Mouse (Mus musculus) spleen, postnatal 14 days (tissue): ENCODE measurements around the gene Zc3h13.

ENCODE experiments used
- DNase-seq, 2 experiments: peaks; one replicate each; pipeline ENCODE4 v3.0.0; 2021 to 2022; ENCODE audit warnings: low spot score in 2 of 2

Zc3h13 gene

DNA sequence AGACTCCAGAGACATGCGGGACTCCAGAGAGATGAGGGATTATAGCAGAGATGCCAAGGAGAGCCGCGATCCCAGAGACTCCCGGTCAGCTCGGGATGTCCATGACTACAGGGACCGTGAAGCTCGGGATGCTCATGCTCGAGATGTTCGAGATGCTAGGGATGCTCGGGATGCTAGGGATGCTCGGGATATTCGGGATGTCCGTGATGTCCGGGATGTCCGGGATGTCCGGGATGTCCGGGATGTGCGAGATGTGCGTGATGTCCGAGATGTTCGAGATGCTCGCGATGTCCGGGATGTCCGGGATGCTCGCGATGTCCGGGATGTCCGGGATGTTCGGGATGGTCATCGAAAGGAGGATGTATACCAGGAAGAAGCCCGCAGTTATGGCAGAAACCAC is 39.2 kb downstream of the Zc3h13 start:
- DNase-seq, result no peak

DNA sequence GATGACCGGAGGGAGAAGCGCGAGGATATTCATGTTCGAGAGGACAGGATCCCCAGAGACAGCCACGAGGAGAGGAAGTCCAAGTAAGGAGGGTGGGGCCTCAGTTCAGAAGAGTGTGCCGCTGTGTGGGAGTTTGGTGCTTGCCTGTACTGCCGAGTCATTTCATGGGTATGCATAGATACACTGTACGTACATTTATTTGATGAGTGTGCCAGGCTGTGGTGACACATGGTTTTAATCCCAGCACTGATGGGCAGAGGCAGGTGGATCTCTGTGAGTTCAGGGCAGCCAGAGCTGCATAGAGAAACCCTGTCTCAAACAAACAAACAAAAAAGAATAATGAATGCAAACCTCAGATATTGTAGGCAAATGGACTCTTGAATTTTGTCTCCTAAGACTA is 43.9 kb downstream of the Zc3h13 start:
- no peak for DNase-seq

DNA sequence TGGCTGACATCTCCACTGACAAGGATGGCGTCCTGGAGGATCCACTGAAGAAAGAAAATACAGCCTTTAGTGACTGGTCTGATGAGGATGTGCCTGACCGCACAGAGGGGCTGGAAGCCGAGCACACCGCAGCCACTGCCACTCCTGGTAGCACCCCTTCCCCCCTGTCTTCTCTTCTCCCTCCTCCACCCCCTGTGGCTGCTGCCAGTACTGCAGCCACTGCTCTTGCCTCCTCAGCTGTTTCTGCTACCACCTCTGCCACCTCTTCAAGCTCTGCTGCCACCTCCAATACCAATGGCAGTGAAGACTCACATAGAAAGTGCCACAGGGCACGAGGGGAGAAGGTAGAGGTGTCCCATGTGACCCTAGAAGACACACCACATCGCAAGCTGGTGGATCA is 46.4 kb downstream of the Zc3h13 start:
- DNase-seq, result no peak

DNA sequence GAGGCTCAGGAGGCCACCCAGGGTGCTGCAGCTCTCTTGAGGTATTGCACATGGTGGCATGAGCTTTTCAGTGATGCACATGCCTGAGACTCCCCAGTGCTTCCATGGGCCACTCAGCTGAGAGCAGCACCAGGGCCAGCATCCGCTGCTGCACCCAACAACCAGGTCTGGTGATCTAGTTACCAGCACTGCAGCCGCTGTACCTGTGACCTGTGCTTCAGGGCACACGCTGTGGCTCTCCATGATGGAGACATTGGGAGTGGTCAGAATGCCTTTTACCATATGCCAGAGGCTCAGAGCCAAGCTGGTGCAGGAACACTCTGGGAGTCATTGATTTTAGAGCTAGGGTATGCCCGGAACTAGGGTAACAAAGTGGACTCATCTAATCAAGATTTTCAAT is 50.1 kb downstream of the Zc3h13 start:
- DNase-seq, result no peak

DNA sequence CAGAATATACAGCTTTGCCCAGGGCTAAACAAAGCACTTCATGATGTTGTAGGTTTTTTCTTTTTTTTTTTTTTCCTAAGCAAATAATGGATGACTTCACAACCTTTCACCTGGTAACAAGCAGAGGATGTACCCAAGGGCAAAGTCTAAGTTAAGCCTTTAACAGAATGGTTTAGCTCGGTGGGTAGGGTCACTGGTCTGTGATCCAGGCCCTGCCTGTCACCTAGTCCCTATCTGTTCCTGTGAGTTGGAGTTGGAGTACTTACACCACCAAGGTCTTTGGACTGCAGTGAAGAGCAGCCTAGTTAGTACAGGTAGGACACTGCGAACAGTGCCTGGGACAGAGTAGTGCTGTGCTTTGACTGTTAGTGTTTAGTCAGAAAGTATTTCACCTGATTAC is 53.7 kb downstream of the Zc3h13 start:
- DNase-seq, result no peak

DNA sequence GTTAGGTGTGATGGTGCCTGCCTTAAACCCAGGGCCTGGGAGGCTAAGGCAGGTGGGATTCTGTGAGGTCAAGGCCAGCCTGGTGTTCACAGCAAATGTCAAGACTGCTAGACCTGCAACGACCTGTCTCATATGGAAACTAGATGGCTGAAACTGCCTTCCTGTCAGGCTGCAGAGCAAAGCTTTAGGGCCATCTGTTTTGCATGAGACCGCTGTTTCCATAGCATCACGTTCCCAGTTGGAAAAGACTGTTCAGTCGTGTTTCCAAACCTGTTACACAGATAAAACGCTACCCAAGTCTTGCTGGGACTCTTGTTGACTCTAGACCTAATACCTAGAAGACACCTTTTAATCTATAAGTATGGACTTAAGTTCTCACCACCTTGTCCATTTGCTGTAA is 61.9 kb downstream of the Zc3h13 start:
- no peak for DNase-seq

DNA sequence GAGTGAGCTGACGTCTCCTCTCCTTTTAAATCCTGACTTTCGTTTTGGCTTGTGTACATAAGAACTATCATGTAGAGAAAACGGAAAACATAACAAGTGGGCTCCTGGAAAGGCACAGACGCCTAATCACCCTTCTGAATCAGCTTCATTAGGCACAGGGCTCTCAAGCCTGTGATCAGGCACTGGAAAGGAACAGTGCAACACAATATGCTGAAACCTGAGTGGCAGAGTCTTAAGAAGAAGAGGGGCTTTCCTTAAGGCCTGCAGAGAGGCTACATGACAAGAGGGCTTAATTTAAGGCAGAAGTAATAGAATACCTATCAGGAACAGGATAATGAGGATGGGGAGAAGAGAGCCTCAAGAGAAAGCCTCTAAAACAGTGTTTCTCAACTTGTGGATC is 67.5 kb downstream of the Zc3h13 start:
- no peak for DNase-seq

DNA sequence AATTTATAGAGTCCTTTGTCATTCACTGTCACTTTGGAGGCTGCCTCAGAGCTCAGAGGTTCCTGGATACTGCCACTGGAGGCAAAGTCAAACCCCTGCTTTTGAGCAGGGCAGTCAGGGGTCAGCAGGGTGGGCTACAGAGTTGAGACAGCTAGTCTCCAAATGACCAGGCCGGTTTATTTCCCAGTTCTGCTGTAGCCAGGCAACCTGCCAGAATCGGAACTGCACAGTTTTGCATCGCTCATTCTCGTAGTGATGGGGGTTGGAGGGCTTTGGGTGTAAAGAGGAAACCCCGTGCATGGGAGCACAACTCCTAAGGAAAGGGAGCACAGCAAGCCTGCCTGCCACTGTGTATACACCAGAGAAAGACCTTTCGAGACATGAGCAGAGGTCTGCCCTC is 79.1 kb downstream of the Zc3h13 start:
- no peak for DNase-seq

DNA sequence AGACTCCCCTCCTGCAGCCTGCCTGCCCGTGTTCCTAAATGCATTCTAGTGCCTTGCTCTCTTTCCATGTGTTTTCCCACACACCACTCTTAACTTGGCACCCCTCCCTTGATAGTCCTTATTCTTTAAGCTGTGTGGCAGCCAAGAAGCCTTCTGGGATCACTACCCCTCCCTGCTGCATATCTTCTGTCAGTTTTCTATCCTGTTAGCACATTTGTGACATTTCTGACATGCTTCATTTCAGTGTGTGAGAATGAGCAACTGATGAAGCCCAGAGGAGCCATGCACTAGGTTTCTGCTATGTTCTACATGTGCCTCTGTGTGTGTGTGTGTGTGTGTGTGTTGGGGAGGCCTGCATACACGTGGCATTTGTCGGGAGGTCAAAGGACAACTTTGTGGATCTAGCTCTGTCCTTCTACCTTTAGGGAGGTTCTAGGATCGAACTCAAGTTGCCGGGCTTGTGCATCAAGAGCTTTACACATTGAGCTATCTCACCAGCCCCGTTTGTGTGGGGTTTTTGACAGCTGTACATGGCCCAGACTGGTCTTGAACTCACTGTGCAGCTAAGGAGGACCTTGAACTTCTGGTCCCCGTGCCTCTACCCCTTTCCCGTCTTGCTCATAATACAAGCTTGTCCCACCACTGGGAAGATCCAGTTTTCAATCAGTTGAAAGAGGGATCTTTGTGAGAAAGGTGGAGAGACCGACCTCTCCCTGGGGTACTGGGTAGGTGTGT is 81.3 kb downstream of the Zc3h13 start:
- DNase-seq, result no peak

DNA sequence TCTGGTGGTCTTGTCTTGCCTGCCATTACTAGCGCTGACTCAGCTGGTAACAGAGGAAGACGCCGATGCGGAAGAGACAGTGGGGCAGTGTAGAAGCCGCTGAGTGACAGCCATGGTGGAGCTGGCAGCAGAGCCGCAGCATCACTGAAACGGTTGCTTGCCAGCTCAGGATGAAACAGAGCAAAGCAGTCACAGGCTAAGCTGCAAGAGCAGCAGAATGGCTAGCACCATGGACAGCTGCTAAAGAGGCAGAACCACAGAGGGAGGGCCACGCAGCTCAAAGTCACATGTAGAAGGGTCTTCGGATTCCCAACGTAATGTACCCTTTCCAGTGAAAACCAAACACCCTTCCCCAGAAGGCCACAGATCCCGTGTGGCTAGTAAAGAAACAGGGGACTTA is 82.6 kb downstream of the Zc3h13 start:
- no peak for DNase-seq

DNA sequence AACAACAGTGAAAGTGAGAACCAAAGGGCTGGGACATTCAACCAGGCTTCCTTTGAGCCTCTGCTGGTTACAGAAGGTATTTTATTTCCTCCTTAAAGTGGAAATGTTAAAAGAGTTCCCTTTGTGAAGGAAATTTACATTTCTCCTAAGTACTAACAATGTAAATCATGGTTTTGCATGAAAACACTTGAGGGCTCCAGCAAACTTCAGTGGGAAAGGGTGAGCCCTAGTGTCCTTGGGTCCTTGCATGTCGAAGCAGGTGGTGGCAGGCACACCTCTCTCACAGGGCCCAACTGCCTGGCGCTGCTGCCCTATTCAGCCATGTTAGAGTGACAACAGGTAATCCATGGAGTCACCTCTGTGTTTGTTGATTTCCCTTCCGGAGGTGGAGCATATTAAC is 83.3 kb downstream of the Zc3h13 start:
- DNase-seq, result no peak

DNA sequence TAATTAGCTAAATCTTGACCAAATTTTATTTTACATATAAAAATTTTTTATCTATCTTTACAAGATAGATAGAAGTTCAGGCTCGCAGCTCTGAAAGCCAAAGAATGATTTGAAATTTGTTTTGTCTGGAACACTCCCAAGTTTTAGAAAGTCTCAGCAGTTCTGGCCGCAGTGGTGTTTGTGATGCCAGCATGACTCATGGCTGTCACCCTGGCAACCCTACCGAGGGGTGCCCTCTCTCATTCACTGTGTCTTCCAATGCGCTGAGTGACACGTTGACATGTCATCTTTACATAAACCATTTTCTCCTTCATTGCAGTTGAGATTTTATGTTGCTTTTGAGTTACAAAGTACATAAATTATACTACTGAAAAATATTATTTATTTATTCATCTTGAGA is 85.7 kb downstream of the Zc3h13 start:
- no peak for DNase-seq

DNA sequence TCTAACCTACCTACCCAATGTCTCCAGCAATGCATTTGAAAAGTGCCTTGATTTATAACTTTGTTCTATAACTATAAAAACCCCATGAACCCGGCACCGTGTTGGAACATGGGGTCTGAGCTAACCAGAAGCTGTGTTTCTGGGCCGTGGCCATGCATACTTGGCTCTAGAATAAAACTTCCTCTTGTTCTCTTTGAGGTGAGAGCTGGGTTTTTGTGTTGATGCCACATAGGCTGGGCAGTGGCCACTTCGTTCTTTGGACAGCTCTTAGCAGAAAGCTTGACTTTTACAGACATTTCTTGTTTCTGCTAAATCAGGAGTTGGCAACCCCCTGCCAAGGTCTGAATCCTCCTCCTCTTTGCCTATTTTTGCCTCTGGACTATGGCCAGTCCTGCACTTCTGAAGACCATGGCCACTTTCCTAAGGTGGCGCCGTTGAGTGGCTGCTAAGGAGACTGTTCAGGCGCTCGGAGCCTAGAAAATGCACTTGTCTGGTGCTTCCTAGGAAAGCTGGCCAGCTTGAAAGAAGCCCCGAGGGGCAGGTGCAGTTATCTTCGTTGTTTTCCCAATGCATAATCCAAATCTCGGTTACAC is 90.9 kb downstream of the Zc3h13 start:
- DNase-seq, result no peak

DNA sequence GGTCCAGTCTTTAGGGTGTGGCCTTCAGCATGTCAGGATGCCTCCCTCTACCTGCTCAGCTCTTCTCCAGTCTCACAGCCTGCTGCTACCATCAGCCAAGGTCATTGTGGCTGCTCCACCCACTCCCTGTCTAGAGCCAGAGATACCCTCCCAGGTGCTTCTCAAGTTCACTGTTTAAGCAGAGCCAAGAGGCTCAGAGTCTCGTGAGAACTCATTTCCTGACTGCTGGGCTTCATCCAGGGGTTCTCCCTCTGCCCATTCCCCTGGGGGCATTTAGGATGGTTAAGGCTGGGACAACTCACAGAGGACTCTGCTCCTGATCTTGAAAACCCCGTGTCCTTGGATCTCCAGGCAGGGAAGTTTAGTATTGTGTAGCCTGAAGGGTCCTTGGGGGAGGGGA is 92.1 kb downstream of the Zc3h13 start:
- DNase-seq, result no peak

DNA sequence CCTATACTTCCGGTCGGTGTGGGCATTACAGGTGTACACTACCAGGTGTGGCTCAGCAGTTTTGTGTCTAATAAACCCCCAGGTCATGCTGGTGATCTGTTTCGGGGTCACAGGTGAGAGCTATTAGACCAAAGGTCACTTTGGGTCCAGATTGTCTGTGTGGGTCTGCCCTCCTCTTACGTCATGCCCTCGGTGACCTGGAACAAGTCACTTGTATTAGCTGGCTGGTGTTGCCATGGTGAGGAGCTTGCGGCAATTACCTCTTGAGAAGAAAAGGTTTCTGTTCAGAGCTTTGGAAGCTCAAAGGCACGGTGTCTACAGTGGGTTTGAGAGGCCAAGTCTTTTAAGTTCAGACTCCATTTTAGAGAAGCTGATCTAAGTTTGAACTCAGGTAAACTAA is 93.4 kb downstream of the Zc3h13 start:
- DNase-seq, result no peak
